In the genomic region with DNA sequence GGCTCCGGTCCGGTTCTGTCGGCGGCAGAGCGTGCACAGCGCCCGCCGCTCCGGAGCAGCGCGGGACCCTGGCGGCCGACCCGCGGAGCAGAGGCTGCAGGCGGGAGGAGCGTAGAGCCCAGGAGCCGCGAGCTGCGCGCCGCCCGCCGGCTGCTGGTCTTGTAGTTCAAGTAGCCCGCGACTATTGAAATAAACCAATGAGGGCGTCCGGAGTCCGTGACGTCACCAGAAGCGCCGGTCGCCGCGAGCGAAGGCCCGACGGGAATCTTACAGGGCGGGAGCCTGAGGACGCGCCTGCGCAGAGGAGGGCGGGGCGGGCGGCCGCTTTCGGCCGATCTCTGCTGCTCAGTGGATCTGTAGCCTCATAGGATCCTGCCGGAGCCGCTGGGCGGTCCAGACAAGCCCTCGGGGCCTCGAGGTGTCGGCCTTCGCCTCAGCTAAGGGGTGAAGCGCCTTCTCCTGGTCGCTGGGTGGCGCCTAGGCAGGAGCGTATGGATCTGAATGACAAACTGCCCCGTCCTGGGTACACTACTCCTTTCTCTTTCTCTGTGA, we compare ENCODE assay signal across 8 mouse cellular contexts. TPM values are rescaled to one million over a fixed set of nuclear protein-coding genes. Genes with fewer than 3 reads are reported as not detected.
DNase-seq lines count a peak whose midpoint lies in the region; ATAC-seq and TF ChIP-seq lines count a peak whose summit lies in the region.

A gene (minus strand): TSS at position 324 of the 552 bp plus-strand sequence.

- TF ChIP-seq POLR2A in kidney, adult 2 months (IDR thresholded peaks at IDR 0.05; ENCODE audit: low read depth, low read length), result no peak
- no peak for TF ChIP-seq POLR2A in spleen, adult 2 months (IDR thresholded peaks at IDR 0.05; ENCODE audit: low read depth, low read length)

- H3K9me3 ChIP-seq in embryonic facial prominence, embryonic 13.5 days, result no peaks in the 10 kb centered on the region
- H3K9me3 ChIP-seq in limb, embryonic 12.5 days, result no peaks in the 10 kb centered on the region
- H3K9me3 ChIP-seq in midbrain, embryonic 15.5 days, result no peaks in the 10 kb centered on the region

- H3K4me3 ChIP-seq in embryonic facial prominence, embryonic 13.5 days, result peak within 1 kb of the TSS; percentile 91
- H3K4me3 ChIP-seq in kidney, adult 2 months (ENCODE audit: insufficient read depth, low read depth, low read length), result peak within 1 kb of the TSS; percentile 59
- peak within 1 kb of the TSS; percentile 79 for H3K4me3 ChIP-seq in limb, embryonic 12.5 days (replicated peaks)
- peak within 1 kb of the TSS; percentile 67 for H3K4me3 ChIP-seq in midbrain, embryonic 15.5 days
- peak within 1 kb of the TSS; percentile 67 for H3K4me3 ChIP-seq in spleen, adult 2 months (ENCODE audit: extremely low read depth, insufficient read depth, insufficient read length)

- peak; percentile 70 for TF ChIP-seq CTCF in kidney, adult 2 months (conservative IDR thresholded peaks at IDR 0.05; ENCODE audit: insufficient read depth, insufficient read length, low read depth, low read length)
- TF ChIP-seq CTCF in spleen, adult 2 months (IDR thresholded peaks at IDR 0.05; ENCODE audit: extremely low read depth, insufficient read depth, insufficient read length, insufficient replicate concordance), result peak; percentile 57; the same call in 1 of the 2 replicates

- peak within 1 kb of the TSS; percentile 84 for H3K27ac ChIP-seq in embryonic facial prominence, embryonic 13.5 days
- H3K27ac ChIP-seq in kidney, adult 2 months (ENCODE audit: insufficient read depth, low read depth, low read length), result peak within 1 kb of the TSS; percentile 10; the same call in 1 of the 2 replicates
- peak within 1 kb of the TSS; percentile 91 for H3K27ac ChIP-seq in limb, embryonic 12.5 days
- H3K27ac ChIP-seq in midbrain, embryonic 15.5 days, result peak within 1 kb of the TSS; percentile 87
- peak within 1 kb of the TSS; percentile 72 for H3K27ac ChIP-seq in spleen, adult 2 months (ENCODE audit: insufficient read depth, low read length)

- no peaks in the 10 kb centered on the region for H3K27me3 ChIP-seq in embryonic facial prominence, embryonic 13.5 days
- no peaks in the 10 kb centered on the region for H3K27me3 ChIP-seq in kidney, adult 2 months (replicated peaks; ENCODE audit: control insufficient read depth, insufficient read depth, low read length)
- no peaks in the 10 kb centered on the region for H3K27me3 ChIP-seq in limb, embryonic 12.5 days
- H3K27me3 ChIP-seq in midbrain, embryonic 15.5 days (replicated peaks), result no peaks in the 10 kb centered on the region
- no peaks in the 10 kb centered on the region for H3K27me3 ChIP-seq in spleen, adult 2 months (ENCODE audit: control insufficient read depth, insufficient read depth, low read length)

- peaks cover 31% of the 10 kb centered on the region for H3K36me3 ChIP-seq in embryonic facial prominence, embryonic 13.5 days
- no peaks in the 10 kb centered on the region; the same call in 1 of the 2 replicates for H3K36me3 ChIP-seq in kidney, adult 2 months (ENCODE audit: control insufficient read depth, insufficient read depth, low read length)
- H3K36me3 ChIP-seq in limb, embryonic 12.5 days, result peaks cover 32% of the 10 kb centered on the region
- peaks cover 7% of the 10 kb centered on the region; the same call in 1 of the 2 replicates for H3K36me3 ChIP-seq in midbrain, embryonic 15.5 days (replicated peaks)
- no peaks in the 10 kb centered on the region for H3K36me3 ChIP-seq in spleen, adult 2 months (ENCODE audit: control insufficient read depth, insufficient read depth, low read length)

- under 1% methylated on average over 60 of the region's 60 CpGs for WGBS in embryonic facial prominence, embryonic 13.5 days
- under 1% methylated on average over 60 of the region's 60 CpGs for WGBS in kidney, adult 2 months
- WGBS in limb, embryonic 12.5 days, result under 1% methylated on average over 60 of the region's 60 CpGs
- whole genome bisulfite sequencing in midbrain, embryonic 15.5 days, result under 1% methylated on average over 59 of the region's 60 CpGs
- under 1% methylated on average over 58 of the region's 60 CpGs for WGBS in spleen, adult 2 months

- peak; percentile 100 for ATAC-seq in embryonic facial prominence, embryonic 13.5 days (ENCODE audit: insufficient number of reproducible peaks, insufficient read depth, low FRiP score, low TSS enrichment, low read depth)
- ATAC-seq in limb, embryonic 12.5 days (ENCODE audit: insufficient number of reproducible peaks, insufficient read depth, low FRiP score, low TSS enrichment, low read depth), result peak; percentile 99
- ATAC-seq in midbrain, embryonic 15.5 days (replicated peaks), result peak; percentile 100

- peak; percentile 100 for DNase-seq in 3134 (ENCODE audit: extremely low read depth, insufficient read length, low spot score)
- peak; percentile 98 to 99 for DNase-seq in adrenal gland, postnatal 36 days
- peak; percentile 98 to 99 for DNase-seq in heart, adult 18-20 months
- peak; percentile 99 for DNase-seq in kidney, adult 2 months
- DNase-seq in spleen, adult 2 months (ENCODE audit: low read depth in 1 of 2, low spot score in 2 of 2), result peak; percentile 93 to 96

- peak within 1 kb of the TSS; percentile 88 for H3K9ac ChIP-seq in embryonic facial prominence, embryonic 13.5 days
- H3K9ac ChIP-seq in limb, embryonic 12.5 days (replicated peaks), result peak within 1 kb of the TSS; percentile 87
- H3K9ac ChIP-seq in midbrain, embryonic 15.5 days, result peak within 1 kb of the TSS; percentile 52

- H3K4me2 ChIP-seq in embryonic facial prominence, embryonic 13.5 days, result peak within 1 kb of the TSS; percentile 84
- peak within 1 kb of the TSS; percentile 82 for H3K4me2 ChIP-seq in limb, embryonic 12.5 days
- peak within 1 kb of the TSS; percentile 99 for H3K4me2 ChIP-seq in midbrain, embryonic 15.5 days

- H3K4me1 ChIP-seq in embryonic facial prominence, embryonic 13.5 days, result peaks cover 21% of the 10 kb centered on the region
- H3K4me1 ChIP-seq in kidney, adult 2 months (ENCODE audit: control insufficient read depth, insufficient read depth, low read length), result peaks cover 5% of the 10 kb centered on the region; the same call in 1 of the 2 replicates
- peaks cover 17% of the 10 kb centered on the region for H3K4me1 ChIP-seq in limb, embryonic 12.5 days (replicated peaks)
- H3K4me1 ChIP-seq in midbrain, embryonic 15.5 days, result peaks cover 16% of the 10 kb centered on the region
- H3K4me1 ChIP-seq in spleen, adult 2 months (ENCODE audit: control insufficient read depth, insufficient read depth, insufficient read length), result peaks cover 8% of the 10 kb centered on the region

RNA-seq across cellular contexts. Expression of the gene that starts here (rescaled TPM):
- total RNA-seq in adrenal gland, postnatal 36 days (2021), result 1 to 10 TPM; 7.2 to 7.3 TPM
- polyA plus RNA-seq in embryonic facial prominence, embryonic 13.5 days (2015; fragmentation: Nextera tagmentation; extraction: Ambion mirVana), result 171 and 175 TPM in 2 replicates
- total RNA-seq in heart, adult 18-20 months (2021), result under 1 TPM; 0.51 to 0.99 TPM
- 1.6 and 1.7 TPM in 2 replicates for polyA plus RNA-seq in kidney, adult 2 months (2012; rRNA removed)
- polyA plus RNA-seq in limb, embryonic 12.5 days (2016; fragmentation: Nextera tagmentation; extraction: Ambion mirVana), result 193 and 203 TPM in 2 replicates
- polyA plus RNA-seq in midbrain, embryonic 15.5 days (2015; fragmentation: Nextera tagmentation; extraction: Ambion mirVana), result 28.0 and 29.7 TPM in 2 replicates
- 31.1 and 85.0 TPM in 2 replicates for polyA plus RNA-seq in spleen, adult 2 months (2012; rRNA removed)

Comparison
In these comparisons a context has a peak if more than half of its experiments do, and no peak if none do; other contexts are left out.
1. Peak in every context shown above with its lines: DNase-seq, ATAC-seq, H3K4me3 ChIP-seq and H3K27ac ChIP-seq.
2. RNA of the gene that starts here (total RNA-seq): 7.2 to 7.3 TPM in adrenal gland, postnatal 36 days; 0.51 to 0.99 TPM in heart, adult 18-20 months; every median in the first group is over 4 times any median in the second.
3. RNA of the gene that starts here (polyA plus RNA-seq): 193 to 203 TPM in limb, embryonic 12.5 days, 171 to 175 TPM in embryonic facial prominence, embryonic 13.5 days, 31.1 to 85.0 TPM in spleen, adult 2 months and 28.0 to 29.7 TPM in midbrain, embryonic 15.5 days; 1.6 to 1.7 TPM in kidney, adult 2 months; every median in the first group is over 10 times any median in the second.
4. Peak in DNase-seq in heart, adult 18-20 months; RNA of the gene not detected or under 1 TPM.
5. H3K27ac ChIP-seq: peak in every context shown above with its lines; median percentile 91 in limb, embryonic 12.5 days; 87 in midbrain, embryonic 15.5 days; 84 in embryonic facial prominence, embryonic 13.5 days; 72 in spleen, adult 2 months; 10 in kidney, adult 2 months.